Mouse (Mus musculus): ENCODE results near the gene Htr5a. TPM values are rescaled to one million over a fixed set of nuclear protein-coding genes. Genes with fewer than 3 reads are reported as not detected.

Gene Htr5a
- total RNA-seq, 2 experiments from 2014 or later, result not detected

DNA sequence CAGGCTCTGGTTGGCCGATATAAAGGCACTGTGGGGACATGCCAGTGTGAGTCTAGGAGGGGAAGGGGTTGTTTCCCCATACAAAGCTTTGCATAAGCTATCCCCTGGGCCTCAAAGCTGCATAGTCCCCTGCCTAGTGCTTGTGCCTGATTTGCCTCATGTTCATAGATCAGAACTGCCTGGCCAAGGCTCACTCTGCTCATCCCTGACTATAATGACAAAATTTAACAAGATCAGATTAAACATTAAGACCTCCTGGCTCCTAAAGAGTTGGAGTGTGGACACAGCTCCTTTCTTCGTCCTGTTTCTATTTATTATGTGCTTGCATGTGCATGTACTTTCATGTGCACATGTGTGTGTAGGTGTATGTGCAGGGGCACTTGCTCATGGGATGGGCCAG lies 39.3 kb downstream of the Htr5a start:
- no peak for DNase-seq (ENCODE audit: low spot score in 2 of 2)

GRCm38 (mm10) chr5:27888080-27888479 lies 46.1 kb downstream of the Htr5a start:
- DNase-seq (ENCODE audit: low spot score in 2 of 2), result no peak

DNA sequence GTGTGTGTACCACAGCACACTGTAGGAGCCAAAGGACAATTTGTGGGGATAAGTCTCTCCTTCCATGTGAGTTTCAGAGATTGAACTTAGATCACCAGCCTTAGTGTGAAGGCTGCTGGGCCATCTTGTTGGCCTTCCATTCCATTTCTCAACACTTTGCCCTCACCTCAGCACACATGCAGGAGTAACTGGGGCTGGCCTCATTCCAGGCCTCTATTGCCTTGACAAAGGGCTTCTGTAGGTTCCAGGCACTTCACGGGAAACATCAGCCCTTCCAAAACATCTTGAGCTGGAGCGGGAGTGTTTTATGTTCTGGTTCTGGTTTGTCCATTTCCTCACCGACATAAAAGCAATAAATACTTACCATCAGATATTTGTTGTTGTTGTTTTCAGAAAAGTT lies 54.0 kb downstream of the Htr5a start:
- no peak for DNase-seq (ENCODE audit: low spot score in 2 of 2)

- no peak for DNase-seq (ENCODE audit: low spot score in 2 of 2)
Observed at GRCm38 (mm10) chr5:27899756-27900155, 57.8 kb downstream of the Htr5a start.

DNA sequence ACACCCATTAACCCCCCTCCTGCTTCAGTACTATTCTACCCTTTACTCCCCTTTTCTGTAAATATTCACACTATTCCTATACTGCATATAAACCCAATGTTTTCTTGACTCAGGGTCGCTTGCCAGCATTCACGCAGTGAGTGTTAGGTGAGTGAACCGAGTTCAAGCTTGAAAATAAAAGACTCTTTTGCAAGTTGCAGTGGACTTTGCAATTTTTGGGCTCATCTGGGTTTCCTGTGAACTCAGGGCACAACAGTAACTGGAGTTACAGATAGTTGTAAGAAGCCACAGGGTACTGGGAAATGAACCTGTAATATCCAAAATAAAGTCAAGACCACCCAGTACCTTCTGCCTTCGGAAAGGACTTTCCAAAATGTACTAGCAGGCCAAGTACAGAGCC lies 58.2 kb downstream of the Htr5a start:
- DNase-seq (ENCODE audit: low spot score in 2 of 2), result no peak

Other genes with a start within 250 kb of the Htr5a start
- 10 to 100 TPM; 18.9 to 22.6 TPM for gene Paxip1, start 50.5 kb upstream of the Htr5a start, total RNA-seq (2021)
- 100 to 1,000 TPM; 143 to 408 TPM for gene Insig1, start 229.2 kb downstream of the Htr5a start, total RNA-seq (2021)

All from adrenal gland, adult 18-20 months (tissue).